Mouse (Mus musculus) lung, postnatal 0 days (tissue): ENCODE results near the gene Stx7.

Experiments used
- CTCF ChIP-seq: IDR thresholded peaks from 2 replicates; pipeline ENCODE4 v1.5.1; 2016; ENCODE audit warnings: antibody characterized with exemption, mild to moderate bottlenecking
- EP300 ChIP-seq: IDR thresholded peaks from 2 replicates; pipeline ENCODE4 v1.6.1; 2016; ENCODE audit warnings: antibody characterized with exemption, mild to moderate bottlenecking, control low read depth

- TF ChIP-seq CTCF (no peak), EP300 (no peak)
Measured at GRCm38 (mm10) chr10:24149135-24149781, at the start of gene Stx7.
